Mouse (Mus musculus) brain, adult 2 months (tissue): ENCODE measurements around the gene Cox6b2.

Source experiments
- DNase-seq: peaks from one replicate; pipeline ENCODE4 v3.0.0; 2011; ENCODE audit warnings: low read depth, low spot score

Gene Cox6b2

DNA sequence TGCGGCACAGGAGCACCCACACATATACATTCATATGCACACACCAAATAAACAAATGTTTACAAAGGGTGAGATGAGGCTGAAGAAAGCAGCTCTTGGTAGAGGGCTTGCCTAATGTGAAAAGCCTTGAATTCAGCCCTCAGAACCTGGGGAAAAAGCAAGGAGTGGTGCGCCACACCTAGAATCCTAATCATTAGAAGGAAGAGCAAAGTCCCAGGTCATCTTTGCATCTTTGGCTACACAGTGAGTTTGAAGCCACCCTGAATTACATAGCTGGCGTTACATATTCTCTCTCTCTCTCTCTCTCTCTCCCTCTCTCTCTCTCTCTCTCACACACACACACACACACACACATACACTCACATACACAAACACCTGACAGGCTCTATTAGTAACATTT is 33.6 kb downstream of the Cox6b2 start:
- DNase-seq: no peak

- no peak for DNase-seq
Measured at GRCm38 (mm10) chr7:4716955-4717354, 35.9 kb downstream of the Cox6b2 start.

DNA sequence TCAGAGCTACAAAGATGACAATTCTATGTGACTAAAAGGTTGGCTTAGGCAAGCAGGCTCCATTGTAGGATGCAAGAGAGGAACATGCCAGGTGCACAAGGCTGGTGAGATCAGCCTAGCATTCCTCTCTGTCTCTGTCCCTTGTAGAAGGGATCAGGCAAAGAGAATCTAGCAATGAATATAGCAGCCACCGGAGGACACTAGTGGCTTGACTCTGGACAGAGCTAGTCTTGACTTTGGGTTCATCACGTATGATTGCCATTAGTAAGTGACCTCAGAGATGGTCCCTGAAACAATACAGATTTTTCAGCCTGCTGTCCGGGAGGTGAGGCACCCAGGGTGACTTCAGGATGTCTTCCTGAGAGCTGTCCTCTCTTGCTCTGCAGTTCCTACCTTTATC is 40.3 kb downstream of the Cox6b2 start:
- DNase-seq: no peak

GRCm38 (mm10) chr7:4705098-4705497 is 47.8 kb downstream of the Cox6b2 start:
- peak; percentile 43 for DNase-seq

DNA sequence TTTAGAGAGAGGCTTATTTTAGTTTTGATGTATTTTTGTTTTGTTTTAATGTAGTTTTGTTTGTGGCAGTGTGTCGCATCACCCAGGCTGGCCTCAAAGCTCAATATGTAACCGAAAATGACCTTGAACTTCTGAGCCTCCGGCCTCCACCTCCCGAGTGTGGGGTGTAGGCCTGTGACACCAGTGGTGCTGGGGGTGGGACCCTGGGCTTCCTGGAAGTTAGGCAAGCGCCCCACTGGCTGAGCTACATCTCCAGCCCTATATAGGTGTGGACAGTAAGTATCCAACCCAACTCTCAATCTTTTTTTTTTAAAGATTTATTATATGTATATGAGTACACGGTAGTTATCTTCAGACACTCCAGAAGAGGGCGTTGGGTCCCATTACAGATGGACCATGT is 49.7 kb downstream of the Cox6b2 start:
- no peak for DNase-seq

DNA sequence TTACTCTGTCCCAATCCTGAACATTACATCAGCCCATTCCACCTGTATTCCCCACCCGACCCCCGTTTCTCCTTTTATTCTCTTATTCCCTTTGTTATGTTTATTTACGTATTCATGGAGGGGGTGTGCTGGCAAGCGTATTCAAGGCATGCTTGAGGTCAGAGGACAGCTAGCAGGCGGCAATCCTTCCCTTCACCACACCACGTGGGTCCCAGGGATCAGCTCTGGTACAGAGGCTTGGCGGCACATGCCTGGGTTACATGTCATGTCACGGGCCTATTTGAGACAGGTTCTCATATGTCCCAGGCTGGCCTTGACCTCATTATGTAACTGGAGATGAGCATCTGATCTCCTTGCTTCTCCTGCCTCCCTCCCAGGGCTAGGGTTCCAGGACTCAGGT is 50.6 kb downstream of the Cox6b2 start:
- no peak for DNase-seq
